Mouse (Mus musculus): Measurements from ENCODE around the gene Stip1. TPM values are rescaled to one million over a fixed set of nuclear protein-coding genes. Genes with fewer than 3 reads are reported as not detected.
A peak's percentile ranks its signal among the peaks of the same experiment; 100 is the strongest.

Gene Stip1
- 207 and 215 TPM in 2 replicates for polyA plus RNA-seq (2014; fragmentation: Nextera tagmentation; extraction: Ambion mirVana)

DNA sequence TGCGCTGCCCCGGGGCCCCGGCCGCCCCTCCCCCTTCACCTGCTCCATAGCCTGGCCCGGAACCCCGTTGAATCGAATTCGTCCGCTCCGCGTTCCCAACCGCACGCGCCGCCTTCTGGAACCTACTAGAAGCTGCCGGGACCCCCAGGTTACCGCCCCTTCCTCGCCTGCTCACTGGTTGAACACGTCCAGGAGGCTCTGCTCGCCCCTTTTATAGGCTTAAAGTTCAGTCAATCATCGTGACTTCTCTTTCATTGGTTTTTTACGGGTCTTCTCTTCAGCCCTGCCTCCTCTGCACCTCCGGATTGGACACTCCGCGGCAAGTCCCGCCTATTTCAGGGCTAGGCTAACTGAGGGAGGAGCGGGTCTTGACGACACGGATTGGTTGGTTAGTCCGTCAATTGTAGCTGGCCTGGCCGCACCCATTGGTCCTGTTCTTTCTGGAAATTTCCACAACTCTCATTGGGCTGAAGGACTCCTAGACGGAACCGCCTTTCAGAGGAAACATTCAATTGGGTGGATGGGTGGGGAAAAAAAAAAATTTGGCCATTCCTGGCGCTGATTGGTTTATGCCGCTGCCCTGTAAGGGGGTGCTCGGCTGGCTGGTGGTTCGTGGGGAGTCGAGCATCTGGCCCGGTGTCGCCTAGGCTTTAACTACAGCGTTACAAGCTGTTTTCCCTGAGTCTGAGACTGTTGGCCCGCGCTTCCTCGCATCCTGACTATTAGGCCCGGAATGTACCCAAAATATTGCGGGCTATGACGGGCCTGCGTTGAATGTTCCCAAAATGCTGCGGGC lies at the start of gene Stip1:
Gene Stip1 (minus strand): TSS at position 127 of the 796 bp plus-strand sequence.
- H3K4me2 ChIP-seq (ENCODE audit: low read depth, low read length), result peak within 1 kb of the TSS; percentile 69
- ATAC-seq (ENCODE audit: low read depth), result peak; percentile 99
- peaks cover 4% of the 10 kb centered on the region for H3K36me3 ChIP-seq (ENCODE audit: control insufficient read depth, insufficient read depth, low read length)
- H3K9me3 ChIP-seq (ENCODE audit: control insufficient read depth, low read length), result no peaks in the 10 kb centered on the region
- no peaks in the 10 kb centered on the region for H3K27me3 ChIP-seq (ENCODE audit: control insufficient read depth, insufficient read depth, low read length)
- peak within 1 kb of the TSS; percentile 84 for H3K4me3 ChIP-seq (ENCODE audit: low read depth, low read length)
- peaks cover 22% of the 10 kb centered on the region for H3K4me1 ChIP-seq (ENCODE audit: control insufficient read depth, insufficient read depth, low read length)
- peak within 1 kb of the TSS; percentile 96 for H3K9ac ChIP-seq (replicated peaks; ENCODE audit: low read depth, low read length)
- WGBS, result under 1% methylated on average over 49 of the region's 49 CpGs
- peak within 1 kb of the TSS; percentile 88 for H3K27ac ChIP-seq (ENCODE audit: low read depth, low read length)

GRCm38 (mm10) chr19:7089050-7089449 lies 49.3 kb upstream of the Stip1 start:
- no peak overlapping the region; the same call in 1 of the 2 replicates for H3K27ac ChIP-seq (ENCODE audit: low read depth, low read length)
- ATAC-seq (ENCODE audit: low read depth), result no peak
- H3K9me3 ChIP-seq (ENCODE audit: control insufficient read depth, low read length), result no peaks in the 10 kb centered on the region
- no peak overlapping the region for H3K9ac ChIP-seq (replicated peaks; ENCODE audit: low read depth, low read length)
- no peak overlapping the region for H3K4me2 ChIP-seq (ENCODE audit: low read depth, low read length)
- H3K4me1 ChIP-seq (ENCODE audit: control insufficient read depth, insufficient read depth, low read length), result peaks cover 41% of the 10 kb centered on the region
- H3K4me3 ChIP-seq (ENCODE audit: low read depth, low read length), result no peak overlapping the region
- H3K36me3 ChIP-seq (ENCODE audit: control insufficient read depth, insufficient read depth, low read length), result no peaks in the 10 kb centered on the region
- WGBS, result 58% methylated on average over 5 of the region's 5 CpGs
- H3K27me3 ChIP-seq (ENCODE audit: control insufficient read depth, insufficient read depth, low read length), result no peaks in the 10 kb centered on the region

DNA sequence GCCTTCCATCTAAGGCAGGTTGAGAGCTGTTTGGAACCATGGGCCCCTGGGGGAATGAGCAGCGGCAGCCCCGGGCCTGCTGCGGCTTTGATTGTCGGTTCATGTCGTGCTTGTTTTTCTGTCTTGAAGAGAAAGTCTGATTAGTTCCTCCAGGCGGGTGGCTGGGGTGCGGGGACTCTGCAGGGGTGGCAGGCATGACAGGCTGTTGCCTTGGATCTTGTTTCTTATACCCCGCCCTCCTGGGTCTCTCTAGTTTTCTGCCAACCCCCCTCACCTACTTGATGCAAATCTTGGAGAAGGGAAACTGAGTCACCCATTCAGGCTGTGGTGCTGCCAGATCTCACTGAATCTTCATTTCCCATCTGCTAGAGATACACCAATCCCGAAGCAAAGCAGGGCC lies 48.8 kb upstream of the Stip1 start:
- WGBS, result 16% methylated on average over 9 of the region's 9 CpGs
- Histone ChIP-seq H3K9ac (replicated peaks; ENCODE audit: low read depth, low read length) (no peak overlapping the region), H3K27ac (ENCODE audit: low read depth, low read length) (no peak overlapping the region), H3K27me3 (ENCODE audit: control insufficient read depth, insufficient read depth, low read length) (no peaks in the 10 kb centered on the region), H3K4me2 (ENCODE audit: low read depth, low read length) (no peak overlapping the region), H3K4me3 (ENCODE audit: low read depth, low read length) (no peak overlapping the region), H3K9me3 (ENCODE audit: control insufficient read depth, low read length) (no peaks in the 10 kb centered on the region), H3K4me1 (ENCODE audit: control insufficient read depth, insufficient read depth, low read length) (peaks cover 43% of the 10 kb centered on the region), H3K36me3 (ENCODE audit: control insufficient read depth, insufficient read depth, low read length) (no peaks in the 10 kb centered on the region)
- ATAC-seq (ENCODE audit: low read depth), result no peak

DNA sequence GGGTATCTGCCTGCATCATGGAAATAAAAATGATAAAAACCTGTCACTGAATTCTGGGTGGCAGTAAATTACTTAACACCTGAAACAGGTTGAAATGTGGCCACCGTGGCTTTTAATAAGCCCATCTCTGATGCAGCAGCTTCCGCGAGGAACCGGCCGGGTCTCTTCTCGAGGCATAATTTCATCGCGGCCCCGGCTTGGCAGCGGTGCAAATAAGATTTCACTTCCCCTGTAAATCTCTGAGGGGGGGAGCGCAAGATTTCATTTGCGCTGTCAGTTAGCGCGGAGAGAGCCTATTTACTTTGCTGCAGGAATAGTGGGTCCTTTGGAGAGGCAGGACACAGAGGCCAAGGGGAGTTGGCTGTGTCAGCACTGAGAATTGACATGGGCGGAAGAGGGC lies 45.0 kb upstream of the Stip1 start:
- H3K9ac ChIP-seq (replicated peaks; ENCODE audit: low read depth, low read length), result peak overlapping the region; percentile 25; the same call in 1 of the 2 replicates
- H3K36me3 ChIP-seq (ENCODE audit: control insufficient read depth, insufficient read depth, low read length), result no peaks in the 10 kb centered on the region
- peaks cover 27% of the 10 kb centered on the region for H3K4me1 ChIP-seq (ENCODE audit: control insufficient read depth, insufficient read depth, low read length)
- WGBS, result 51% methylated on average over 15 of the region's 15 CpGs
- H3K4me3 ChIP-seq (ENCODE audit: low read depth, low read length), result no peak overlapping the region
- H3K9me3 ChIP-seq (ENCODE audit: control insufficient read depth, low read length), result no peaks in the 10 kb centered on the region
- no peak for ATAC-seq (ENCODE audit: low read depth)
- H3K27ac ChIP-seq (ENCODE audit: low read depth, low read length), result no peak overlapping the region
- H3K27me3 ChIP-seq (ENCODE audit: control insufficient read depth, insufficient read depth, low read length), result no peaks in the 10 kb centered on the region
- no peak overlapping the region for H3K4me2 ChIP-seq (ENCODE audit: low read depth, low read length)

GRCm38 (mm10) chr19:7083035-7083794 lies 43.4 kb upstream of the Stip1 start:
- Histone ChIP-seq H3K4me2 (ENCODE audit: low read depth, low read length) (no peak overlapping the region), H3K4me1 (ENCODE audit: control insufficient read depth, insufficient read depth, low read length) (peaks cover 36% of the 10 kb centered on the region), H3K9me3 (ENCODE audit: control insufficient read depth, low read length) (no peaks in the 10 kb centered on the region), H3K27ac (ENCODE audit: low read depth, low read length) (no peak overlapping the region), H3K36me3 (ENCODE audit: control insufficient read depth, insufficient read depth, low read length) (no peaks in the 10 kb centered on the region), H3K27me3 (ENCODE audit: control insufficient read depth, insufficient read depth, low read length) (no peaks in the 10 kb centered on the region), H3K4me3 (ENCODE audit: low read depth, low read length) (no peak overlapping the region), H3K9ac (replicated peaks; ENCODE audit: low read depth, low read length) (no peak overlapping the region)
- WGBS, result 19% methylated on average over 14 of the region's 14 CpGs
- no peak for ATAC-seq (ENCODE audit: low read depth)

- Histone ChIP-seq H3K9ac (replicated peaks; ENCODE audit: low read depth, low read length) (no peak overlapping the region), H3K4me1 (ENCODE audit: control insufficient read depth, insufficient read depth, low read length) (peaks cover 36% of the 10 kb centered on the region), H3K27ac (ENCODE audit: low read depth, low read length) (no peak overlapping the region), H3K4me2 (ENCODE audit: low read depth, low read length) (no peak overlapping the region), H3K27me3 (ENCODE audit: control insufficient read depth, insufficient read depth, low read length) (no peaks in the 10 kb centered on the region), H3K9me3 (ENCODE audit: control insufficient read depth, low read length) (no peaks in the 10 kb centered on the region), H3K4me3 (ENCODE audit: low read depth, low read length) (no peak overlapping the region), H3K36me3 (ENCODE audit: control insufficient read depth, insufficient read depth, low read length) (no peaks in the 10 kb centered on the region)
- WGBS, result 58% methylated on average over 7 of the region's 7 CpGs
- no peak for ATAC-seq (ENCODE audit: low read depth)
Observed at GRCm38 (mm10) chr19:7081516-7082266, 41.9 kb upstream of the Stip1 start.

- WGBS, result 88% methylated on average over 7 of the region's 7 CpGs
- no peaks in the 10 kb centered on the region for H3K9me3 ChIP-seq (ENCODE audit: control insufficient read depth, low read length)
- ATAC-seq (ENCODE audit: low read depth), result no peak
- no peak overlapping the region for H3K4me3 ChIP-seq (ENCODE audit: low read depth, low read length)
- H3K36me3 ChIP-seq (ENCODE audit: control insufficient read depth, insufficient read depth, low read length), result no peaks in the 10 kb centered on the region
- H3K4me2 ChIP-seq (ENCODE audit: low read depth, low read length), result no peak overlapping the region
- no peak overlapping the region for H3K9ac ChIP-seq (replicated peaks; ENCODE audit: low read depth, low read length)
- H3K27ac ChIP-seq (ENCODE audit: low read depth, low read length), result no peak overlapping the region
- H3K4me1 ChIP-seq (ENCODE audit: control insufficient read depth, insufficient read depth, low read length), result peaks cover 21% of the 10 kb centered on the region; the same call in 1 of the 2 replicates
- H3K27me3 ChIP-seq (ENCODE audit: control insufficient read depth, insufficient read depth, low read length), result no peaks in the 10 kb centered on the region
Observed at GRCm38 (mm10) chr19:7078271-7078670, 38.5 kb upstream of the Stip1 start.

- no peaks in the 10 kb centered on the region for H3K9me3 ChIP-seq (ENCODE audit: control insufficient read depth, low read length)
- no peak for ATAC-seq (ENCODE audit: low read depth)
- H3K27me3 ChIP-seq (ENCODE audit: control insufficient read depth, insufficient read depth, low read length), result no peaks in the 10 kb centered on the region
- WGBS, result 50% methylated on average over 9 of the region's 9 CpGs
- H3K4me3 ChIP-seq (ENCODE audit: low read depth, low read length), result no peak overlapping the region
- no peak overlapping the region for H3K27ac ChIP-seq (ENCODE audit: low read depth, low read length)
- H3K9ac ChIP-seq (replicated peaks; ENCODE audit: low read depth, low read length), result no peak overlapping the region
- H3K36me3 ChIP-seq (ENCODE audit: control insufficient read depth, insufficient read depth, low read length), result no peaks in the 10 kb centered on the region
- H3K4me2 ChIP-seq (ENCODE audit: low read depth, low read length), result no peak overlapping the region
- peaks cover 18% of the 10 kb centered on the region; the same call in 1 of the 2 replicates for H3K4me1 ChIP-seq (ENCODE audit: control insufficient read depth, insufficient read depth, low read length)
Observed at GRCm38 (mm10) chr19:7077666-7078065, 37.9 kb upstream of the Stip1 start.

Data from neural tube, embryonic 14.5 days (tissue).